Mouse (Mus musculus) heart, adult 18-20 months (tissue): ENCODE results near the gene Cep55. TPM values are rescaled to one million over a fixed set of nuclear protein-coding genes. Genes with fewer than 3 reads are reported as not detected.
A peak's percentile ranks its signal among the peaks of the same experiment; 100 is the strongest.

Experiments used
- DNase-seq, 2 experiments: peaks; one replicate each; pipeline ENCODE4 v3.0.0; 2021 to 2022; ENCODE audit warnings: mixed read lengths in 1 of 2
- long read RNA-seq, 2 experiments: library from polyadenylated mRNA; stranded (forward); transcript quantifications; one replicate each; pipeline ENCODE4 v2.0.0; 2021
- total RNA-seq, 2 experiments: library from RNA; stranded (reverse); gene quantifications; 2 replicates each; pipeline ENCODE4 v1.2.3; 2021

Cep55 gene
- total RNA-seq, result under 1 TPM; 0.23 to 0.37 TPM
- long read RNA-seq, experiment 1, result 0 reads
- long read RNA-seq, experiment 2, result 0 reads

- peak; percentile 97 for DNase-seq
These were observed at the start of gene Cep55 for GRCm38 (mm10) chr19:38054720-38055192. TSS of gene Cep55 (plus strand) at chr19:38055011.

- no peak for DNase-seq
These were observed 43.4 kb upstream of the Cep55 start for GRCm38 (mm10) chr19:38011379-38011778.

- DNase-seq, result no peak
These were observed 40.4 kb upstream of the Cep55 start for GRCm38 (mm10) chr19:38014443-38014842.

DNA sequence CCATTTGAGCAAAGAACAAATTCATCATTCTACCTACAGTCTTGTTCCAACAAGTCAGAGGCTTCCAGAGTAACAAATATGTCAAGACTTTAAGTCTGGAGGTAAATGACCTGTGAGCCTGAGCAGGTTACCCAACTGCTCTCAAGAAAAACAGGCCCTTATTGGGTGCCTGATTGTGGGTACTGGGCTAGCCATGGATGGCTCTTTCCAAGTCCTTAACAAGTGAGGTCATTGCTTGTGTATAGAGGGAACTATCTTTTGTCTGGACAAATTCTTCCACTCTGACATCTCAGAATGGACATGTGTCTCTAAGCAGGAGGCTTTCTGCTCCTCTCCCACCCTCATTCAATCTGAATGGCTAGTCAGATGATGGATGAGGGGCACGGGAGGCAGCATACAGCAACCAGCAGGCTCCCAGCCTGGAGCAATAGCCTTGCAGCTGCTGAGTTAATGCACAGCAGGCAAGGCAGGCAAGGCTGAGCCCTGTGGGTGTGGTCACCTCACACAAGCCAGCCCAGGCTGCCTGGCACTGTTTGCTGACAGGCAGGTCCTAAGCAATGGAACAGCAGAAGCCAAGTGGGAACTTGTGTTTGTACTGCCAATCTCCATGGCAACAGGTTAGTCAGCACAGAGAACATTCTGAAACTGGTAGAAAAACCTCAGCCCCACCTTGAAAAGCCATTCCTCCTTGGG is 39.5 kb upstream of the Cep55 start:
- peak; percentile 63 to 90 for DNase-seq

DNA sequence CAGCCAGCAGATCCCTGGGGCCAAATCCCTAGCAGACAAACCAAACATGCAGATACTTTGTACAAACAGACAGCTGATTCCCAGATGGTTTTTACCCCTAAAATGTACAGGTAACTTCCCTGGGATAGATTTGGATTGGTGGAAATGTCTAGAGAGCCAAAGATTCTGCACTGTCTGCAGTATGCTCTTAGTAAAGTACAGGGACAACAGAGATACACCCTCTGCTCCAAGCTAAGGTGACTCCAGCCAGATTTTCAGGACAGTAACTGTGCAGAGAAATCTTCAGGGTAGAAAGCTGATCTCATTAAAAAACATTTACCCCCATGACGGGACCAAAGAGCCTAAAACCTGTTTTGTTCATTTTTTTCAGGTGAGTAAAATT is 38.9 kb upstream of the Cep55 start:
- DNase-seq, result no peak

DNA sequence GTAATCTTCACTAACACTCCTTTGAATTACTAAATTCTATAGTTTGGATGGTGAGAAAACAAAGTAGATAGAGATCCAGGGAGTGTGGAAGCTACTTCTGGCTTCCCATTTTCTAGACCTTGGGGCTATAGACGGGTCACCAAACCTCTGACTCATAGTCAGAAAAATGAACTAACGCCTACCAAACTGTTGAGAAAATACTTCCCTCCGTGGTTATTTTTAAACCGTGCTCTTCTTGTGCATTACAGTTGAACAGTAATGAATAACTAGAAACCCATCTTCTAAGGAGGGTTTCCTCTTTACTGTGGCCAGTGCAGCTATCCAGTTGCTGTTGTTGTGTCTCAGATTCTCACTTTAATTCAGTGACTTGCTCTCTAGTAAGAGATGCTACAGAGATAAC is 32.1 kb upstream of the Cep55 start:
- DNase-seq, result no peak

- DNase-seq, result no peak
These were observed 31.2 kb upstream of the Cep55 start for GRCm38 (mm10) chr19:38023603-38024002.

DNA sequence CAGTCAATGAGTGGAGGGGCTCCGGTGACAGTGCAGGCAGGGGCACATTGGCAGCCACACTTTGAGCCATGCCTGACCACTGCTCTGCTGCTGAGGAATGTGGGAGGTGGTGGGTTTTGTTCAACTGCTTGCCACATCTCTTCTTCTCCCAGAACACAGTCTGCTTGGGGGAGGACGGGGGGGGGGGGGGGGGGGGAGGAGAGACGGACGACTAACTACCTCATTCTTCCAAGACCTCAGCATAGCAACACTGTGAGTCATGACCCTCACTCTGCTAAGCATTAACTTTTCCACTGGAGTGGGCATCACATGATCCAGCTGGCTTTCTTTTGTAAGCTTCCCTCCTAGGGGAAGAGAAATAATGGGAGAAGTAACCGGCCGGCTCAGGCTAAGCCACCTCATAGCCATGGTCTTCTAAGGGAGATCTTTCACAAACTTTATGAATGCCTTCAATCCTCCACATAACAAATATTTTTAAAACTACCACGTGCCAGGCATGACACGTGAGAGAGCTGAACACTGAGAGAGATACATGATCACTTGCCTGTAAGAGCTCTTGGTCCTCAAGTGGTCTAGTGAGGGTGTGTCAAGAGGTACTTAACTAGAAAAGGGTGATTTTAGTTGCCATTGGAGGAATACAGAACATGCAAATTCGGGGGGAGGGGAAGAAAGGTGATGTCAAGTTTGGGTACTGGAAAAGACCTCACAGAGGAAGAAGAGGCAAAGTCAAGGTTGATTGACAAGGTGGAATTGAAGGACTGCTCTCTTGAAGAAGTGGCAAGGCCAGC is 29.4 kb upstream of the Cep55 start:
- peak; percentile 51 to 80 for DNase-seq

GRCm38 (mm10) chr19:38026211-38026624 is 28.6 kb upstream of the Cep55 start:
- peak in 1 of 2 experiments; percentile 29 for DNase-seq

GRCm38 (mm10) chr19:38027389-38027788 is 27.4 kb upstream of the Cep55 start:
- no peak for DNase-seq

- DNase-seq, result peak; percentile 55 to 57
These were observed 26.8 kb upstream of the Cep55 start for GRCm38 (mm10) chr19:38027881-38028521.

- DNase-seq, result peak in 1 of 2 experiments; percentile 36
These were observed 25.5 kb upstream of the Cep55 start for GRCm38 (mm10) chr19:38029292-38029691.

GRCm38 (mm10) chr19:38029871-38030270 is 24.9 kb upstream of the Cep55 start:
- no peak for DNase-seq

- DNase-seq, result peak; percentile 77 to 78
These were observed 24.1 kb upstream of the Cep55 start for GRCm38 (mm10) chr19:38030673-38031137.

GRCm38 (mm10) chr19:38031144-38031543 is 23.7 kb upstream of the Cep55 start:
- DNase-seq, result no peak

- no peak for DNase-seq
These were observed 21.6 kb upstream of the Cep55 start for GRCm38 (mm10) chr19:38032993-38033734.

DNA sequence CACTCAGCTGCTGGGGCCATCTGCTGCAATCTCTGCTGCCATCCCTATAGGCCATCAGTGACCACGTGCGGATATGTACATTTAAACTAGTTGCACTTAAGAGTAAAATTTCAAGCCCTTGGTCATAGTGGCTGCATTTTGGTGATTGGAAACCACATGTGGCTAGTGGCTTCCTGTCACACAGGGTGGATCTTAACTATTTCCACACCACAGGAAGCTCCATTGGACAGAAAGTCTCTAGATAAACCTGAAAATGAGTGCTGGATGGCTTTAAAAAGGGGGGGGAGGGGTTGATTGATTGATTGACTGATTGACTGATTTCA is 21.1 kb upstream of the Cep55 start:
- no peak for DNase-seq

- no peak for DNase-seq
These were observed 20.1 kb upstream of the Cep55 start for GRCm38 (mm10) chr19:38034696-38035095.

DNA sequence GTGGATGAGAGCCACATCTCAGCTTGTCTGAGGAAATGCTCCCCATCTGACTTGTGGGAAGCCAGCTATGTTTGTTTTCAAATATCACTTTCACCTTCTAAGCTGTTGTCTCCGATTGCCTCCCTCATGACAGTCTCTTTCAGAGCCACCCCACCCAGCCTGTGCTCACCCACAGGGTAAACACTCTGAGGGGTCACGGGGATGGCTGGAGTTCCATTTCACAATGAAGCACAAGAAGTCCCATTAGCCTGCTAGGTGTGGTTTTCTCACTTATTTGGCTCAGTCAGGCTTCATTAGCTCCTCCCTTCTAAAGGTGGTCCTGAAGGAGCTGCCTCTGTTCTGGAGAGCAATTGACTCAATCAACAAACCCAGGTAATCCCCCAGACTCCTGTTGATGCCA is 19.0 kb upstream of the Cep55 start:
- no peak for DNase-seq

DNA sequence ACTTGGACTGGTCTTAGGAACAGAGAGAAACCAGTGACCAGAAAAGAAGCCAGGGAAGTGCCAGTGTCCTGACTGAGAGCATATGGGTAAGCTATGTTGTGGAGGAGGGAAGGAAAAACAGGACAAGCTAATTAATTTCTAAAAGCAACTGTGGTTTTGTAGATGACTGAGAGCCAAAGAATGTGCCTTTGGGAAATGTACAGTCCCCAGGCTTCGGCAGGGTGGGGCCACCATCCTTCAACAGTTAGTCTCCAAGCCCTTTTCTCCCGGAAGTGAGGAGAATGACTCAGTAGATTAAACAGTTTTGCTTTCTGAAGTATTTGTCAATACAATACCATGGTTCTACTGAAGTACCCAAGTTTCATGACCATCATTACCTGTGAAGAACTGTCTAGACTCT is 16.5 kb upstream of the Cep55 start:
- DNase-seq, result peak; percentile 38 to 60

DNA sequence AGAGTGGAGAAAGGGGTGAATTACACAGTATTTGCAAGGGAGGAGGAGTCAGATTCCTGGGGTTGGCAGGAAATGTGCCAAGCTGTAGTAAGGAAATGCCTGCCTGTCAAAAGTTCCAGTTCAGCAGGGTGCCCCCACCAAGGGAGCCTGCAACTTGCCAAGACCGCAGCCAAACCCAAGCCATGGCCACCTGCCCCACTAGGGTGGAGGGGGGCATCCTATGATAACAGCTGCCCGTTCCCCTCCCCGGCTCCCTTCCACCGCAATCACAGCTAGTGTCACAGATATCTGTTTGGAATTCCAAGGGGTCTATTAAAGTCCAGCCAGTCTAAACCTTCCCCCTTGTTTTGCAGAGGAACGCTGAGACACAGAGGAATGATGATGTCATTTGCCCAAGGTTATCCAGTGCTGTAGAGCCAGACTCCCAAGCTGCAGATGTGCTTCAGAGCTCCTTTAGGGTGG is 12.5 kb upstream of the Cep55 start:
- DNase-seq, result peak; percentile 43 to 51
